Mouse (Mus musculus) skeletal muscle tissue, adult 2 months (tissue): ENCODE measurements at regions not wholly inside any gene's neighbourhood (a gene's known extent, or its start where the extent isn't known, plus 50 kb on each side); places are given as distances from the start of the nearest gene placed in this dataset.

Experiments used
- DNase-seq: peaks from one replicate; pipeline ENCODE4 v3.0.0-alpha.2; 2012; ENCODE audit warnings: low read depth, low spot score

DNA sequence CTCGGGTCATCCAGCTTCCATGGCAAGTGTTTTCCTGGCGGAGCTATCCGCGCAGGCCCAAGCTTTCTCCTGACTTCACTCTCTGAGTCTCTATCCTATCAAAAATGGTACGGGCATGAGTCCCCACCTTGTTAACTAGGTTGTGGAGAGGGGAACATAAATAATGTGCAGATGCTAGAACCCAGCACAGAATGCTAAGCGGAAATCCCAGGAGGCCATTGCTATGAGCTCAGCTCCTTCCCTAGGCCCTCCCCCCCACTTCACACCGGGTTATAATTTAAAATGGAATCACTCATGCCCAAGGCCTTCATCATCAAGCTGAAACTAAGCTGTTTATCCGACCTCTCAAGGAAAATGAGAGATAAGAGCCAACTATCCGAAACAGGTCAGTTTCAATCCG lies 60.4 kb upstream of the Cd83 start:
- DNase-seq, result no peak

GRCm38 (mm10) chr13:43725698-43726097 lies 58.9 kb upstream of the Cd83 start:
- DNase-seq, result peak; percentile 42

DNA sequence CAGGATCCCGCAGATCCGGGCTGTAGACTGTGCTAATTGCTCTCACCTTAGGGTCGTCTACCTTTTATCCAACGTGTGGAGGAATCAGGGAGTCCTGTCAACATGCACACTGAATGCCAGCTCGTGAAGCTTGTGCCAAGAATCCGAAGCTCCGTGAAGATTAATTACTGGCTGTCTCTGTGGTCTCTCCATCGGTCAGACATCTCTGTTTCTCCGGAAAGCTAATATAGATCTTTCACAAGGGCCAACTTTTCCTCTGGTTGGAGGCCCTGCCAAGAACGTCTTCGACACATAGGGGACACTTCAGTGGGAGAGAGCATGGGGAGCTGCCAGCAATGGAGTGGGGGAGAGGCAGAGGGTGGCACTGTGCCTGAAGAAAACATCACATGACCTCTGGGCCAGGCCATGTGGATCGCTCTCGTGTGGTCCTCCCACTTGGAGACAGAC lies 57.7 kb upstream of the Cd83 start:
- DNase-seq, result no peak

DNA sequence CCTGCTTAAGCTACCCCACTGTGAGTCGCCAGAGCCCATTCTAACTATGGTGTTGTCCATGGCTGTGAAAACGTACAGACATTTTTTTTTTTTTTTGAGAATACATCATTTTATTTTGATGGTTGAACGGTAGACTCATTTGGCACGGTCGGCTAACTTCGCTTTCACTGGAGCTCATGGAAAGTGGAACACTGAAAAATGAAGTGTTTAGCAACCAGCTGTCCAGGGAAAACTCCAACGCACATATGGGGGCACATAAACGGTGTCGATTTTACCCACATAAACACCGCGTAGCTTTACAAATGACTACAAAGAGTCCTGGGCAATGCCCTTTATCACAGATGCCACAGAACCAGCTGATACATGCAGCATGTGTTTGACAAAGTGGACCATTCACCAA lies 55.0 kb upstream of the Cd83 start:
- DNase-seq, result no peak

DNA sequence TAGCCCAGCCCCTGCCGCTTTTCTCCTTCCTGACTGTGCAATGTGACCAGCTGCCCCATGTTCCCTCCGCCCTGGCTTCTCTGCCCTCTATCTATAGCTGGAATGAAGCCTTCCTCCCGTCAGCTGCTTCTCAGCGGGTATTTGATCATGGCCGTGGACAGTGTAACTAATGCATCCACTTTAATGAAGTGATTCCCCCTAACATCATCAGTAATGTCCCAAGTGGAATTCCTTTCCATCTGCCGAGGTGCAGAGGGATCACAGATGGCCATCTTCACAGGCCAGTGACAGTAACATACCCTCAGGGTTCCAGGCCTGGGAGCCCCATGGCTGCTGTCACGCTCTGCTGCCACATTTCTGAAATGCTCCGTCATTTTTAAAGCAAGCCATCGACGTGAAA lies 51.5 kb upstream of the Cd83 start:
- no peak for DNase-seq

DNA sequence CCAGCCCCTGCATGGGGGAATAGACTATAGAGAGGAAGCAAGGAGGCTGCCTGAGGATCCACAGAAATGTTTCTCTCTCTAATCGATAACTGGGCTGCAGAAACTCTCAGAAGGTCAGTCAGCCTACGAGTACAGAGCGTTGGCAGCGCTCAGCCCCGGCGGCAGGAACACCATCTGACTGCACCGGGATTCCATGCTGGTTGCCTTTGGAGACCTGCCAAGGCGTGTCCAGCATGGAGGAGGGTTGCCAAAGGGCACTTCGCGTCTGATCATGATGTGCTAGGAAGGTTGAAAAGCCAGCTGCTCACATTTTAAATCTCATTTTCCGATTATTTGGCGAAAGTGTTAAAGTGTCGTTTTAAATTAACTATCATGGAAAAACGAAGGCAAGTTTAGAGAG lies 49.9 kb upstream of the Cd83 start:
- DNase-seq, result peak; percentile 73
